ENCODE assay signal across 16 mouse cellular contexts in the genomic region with DNA sequence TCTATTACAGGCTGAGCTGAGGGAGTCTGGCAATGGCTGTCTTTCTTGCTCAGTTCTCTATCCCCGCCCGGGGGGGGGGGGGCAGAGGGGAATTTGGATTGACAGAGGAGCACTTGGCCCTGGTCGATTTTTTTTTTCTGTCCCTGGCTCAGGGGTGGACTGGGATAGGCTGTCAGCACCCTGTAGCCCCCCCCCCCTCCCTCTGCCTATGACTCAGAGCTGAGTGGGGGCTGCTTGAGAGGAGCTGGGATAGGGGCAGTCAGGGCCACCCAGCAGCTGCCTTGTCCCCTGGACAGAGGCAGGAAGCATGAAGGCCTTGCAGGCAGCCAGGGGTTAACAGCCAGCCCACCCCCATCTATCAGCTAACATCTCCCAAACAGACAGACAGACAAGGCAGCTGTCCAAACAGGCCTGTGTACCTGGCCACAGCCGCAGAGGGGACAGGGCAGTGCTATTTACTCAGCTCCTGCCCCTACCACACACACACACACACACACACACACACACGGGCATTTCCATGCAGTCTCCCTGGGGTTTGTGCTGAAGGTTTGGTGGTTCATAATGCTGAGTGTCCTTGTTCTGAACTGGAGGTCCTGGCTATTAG. TPM values are rescaled to one million over a fixed set of nuclear protein-coding genes. Genes with fewer than 3 reads are reported as not detected.
DNase-seq lines count a peak whose midpoint lies in the region; ATAC-seq and TF ChIP-seq lines count a peak whose summit lies in the region.
"Had no signal": no experiment of that assay in that cellular context is flagged by ENCODE, and none has a peak within 500 bp of the region (broad histone marks: within the 10 kb centered on the region; RNA-seq: fewer than 3 reads in every experiment).

No protein-coding gene starts in this region.

- no peak overlapping the region for H3K27ac ChIP-seq in heart, embryonic 11.5 days (ENCODE audit: low read depth, low read length)
- H3K27ac ChIP-seq in liver, embryonic 14.5 days, result no peak overlapping the region
- no peak overlapping the region for H3K27ac ChIP-seq in stomach, postnatal 0 days (replicated peaks)

- peaks cover 18% of the 10 kb centered on the region; the same call in 1 of the 2 replicates for H3K4me1 ChIP-seq in heart, embryonic 11.5 days (ENCODE audit: control insufficient read depth, insufficient read depth, low read length)
- H3K4me1 ChIP-seq in liver, embryonic 14.5 days (replicated peaks; ENCODE audit: control insufficient read depth in 2 of 2, insufficient read depth in 2 of 2, low read length in 1 of 2), result no peaks in the 10 kb centered on the region; a peak in 1 of 4 replicates
- H3K4me1 ChIP-seq in stomach, postnatal 0 days (replicated peaks; ENCODE audit: control insufficient read depth, insufficient read depth), result 0 out of 2 replicates have a peak, but pooled peaks cover 2% of the 10 kb centered on the region

- H3K9me3 ChIP-seq in heart, embryonic 11.5 days (replicated peaks; ENCODE audit: control insufficient read depth, low read length), result no peaks in the 10 kb centered on the region
- H3K9me3 ChIP-seq in liver, embryonic 14.5 days (ENCODE audit: control insufficient read depth, low read length), result no peaks in the 10 kb centered on the region
- no peaks in the 10 kb centered on the region for H3K9me3 ChIP-seq in stomach, postnatal 0 days (ENCODE audit: control insufficient read depth, low read length)

- peaks cover 90% of the 10 kb centered on the region for H3K27me3 ChIP-seq in heart, embryonic 11.5 days (ENCODE audit: control insufficient read depth, insufficient read depth, low read length)
- H3K27me3 ChIP-seq in liver, embryonic 14.5 days (ENCODE audit: control insufficient read depth, insufficient read depth, low read length), result peaks cover 33% of the 10 kb centered on the region
- H3K27me3 ChIP-seq in stomach, postnatal 0 days (ENCODE audit: control insufficient read depth, insufficient read depth, low read length), result peaks cover 3% of the 10 kb centered on the region; the same call in 1 of the 2 replicates

- H3K9ac ChIP-seq in heart, embryonic 11.5 days (ENCODE audit: low read depth, low read length), result no peak overlapping the region
- no peak overlapping the region for H3K9ac ChIP-seq in liver, embryonic 14.5 days (replicated peaks)
- no peak overlapping the region for H3K9ac ChIP-seq in stomach, postnatal 0 days (ENCODE audit: low read length)

- no peaks in the 10 kb centered on the region for H3K36me3 ChIP-seq in heart, embryonic 11.5 days (ENCODE audit: control insufficient read depth, insufficient read depth, low read length)
- H3K36me3 ChIP-seq in liver, embryonic 14.5 days (replicated peaks; ENCODE audit: control insufficient read depth, insufficient read depth, low read depth), result no peaks in the 10 kb centered on the region
- no peaks in the 10 kb centered on the region for H3K36me3 ChIP-seq in stomach, postnatal 0 days (ENCODE audit: control insufficient read depth, insufficient read depth, low read length)

- TF ChIP-seq EP300 in liver, embryonic 14.5 days (IDR thresholded peaks at IDR 0.05; ENCODE audit: low read depth), result no peak
- no peak for TF ChIP-seq EP300 in stomach, postnatal 0 days (optimal IDR thresholded peaks at IDR 0.05)

- no peak for DNase-seq in heart, adult 8-10 months (ENCODE audit: low spot score)
- peak; percentile 68 for DNase-seq in urinary bladder, adult 18-20 months (ENCODE audit: low spot score in 2 of 2)
- DNase-seq in urinary bladder, postnatal 10 days (ENCODE audit: low spot score), result no peak
- DNase-seq in liver, embryonic 14.5 days (ENCODE audit: low read depth in 3 of 3, low spot score in 3 of 3), result peak; percentile 3 to 22 (median 15)
- peak; percentile 66 for DNase-seq in stomach, postnatal 0 days (ENCODE audit: low spot score)
- DNase-seq in gastrocnemius, postnatal 10 days, result no peak
- DNase-seq: adrenal gland, postnatal 14 days; B cell, adult 2 months; cerebellum, adult 2 months; kidney, adult 9 months; thymus, postnatal 14 days had no signal

- H3K4me3 ChIP-seq in heart, embryonic 11.5 days (ENCODE audit: low read depth, low read length), result no peak overlapping the region
- no peak overlapping the region for H3K4me3 ChIP-seq in liver, embryonic 14.5 days (ENCODE audit: insufficient read depth in 1 of 2, low read depth in 2 of 2, low read length in 2 of 2)
- no peak overlapping the region for H3K4me3 ChIP-seq in stomach, postnatal 0 days (ENCODE audit: low read depth, low read length)

- no peak for TF ChIP-seq CTCF in liver, embryonic 14.5 days (IDR thresholded peaks at IDR 0.05; ENCODE audit: low read depth)
- no peak for TF ChIP-seq CTCF in stomach, postnatal 0 days (IDR thresholded peaks at IDR 0.05; ENCODE audit: low read depth)

- H3K4me2 ChIP-seq in heart, embryonic 11.5 days, result no peak overlapping the region
- no peak overlapping the region for H3K4me2 ChIP-seq in liver, embryonic 14.5 days (ENCODE audit: low read depth)
- H3K4me2 ChIP-seq in stomach, postnatal 0 days (replicated peaks; ENCODE audit: low read depth), result no peak overlapping the region

- WGBS in heart, embryonic 11.5 days (ENCODE audit: insufficient replicate concordance), result 6% methylated on average over 5 of the region's 5 CpGs
- 15% methylated on average over 5 of the region's 5 CpGs for WGBS in liver, embryonic 14.5 days (ENCODE audit: insufficient replicate concordance)
- WGBS in stomach, postnatal 0 days, result 12% methylated on average over 5 of the region's 5 CpGs

- 0 out of 2 replicates have a peak, but pooled peaks have one; percentile 19 for ATAC-seq in heart, embryonic 11.5 days (replicated peaks; ENCODE audit: insufficient number of reproducible peaks, low FRiP score, low TSS enrichment)
- ATAC-seq in liver, embryonic 14.5 days (ENCODE audit: insufficient read depth), result peak; percentile 67
- peak; percentile 43 for ATAC-seq in stomach, postnatal 0 days (ENCODE audit: low FRiP score, low TSS enrichment)
- ATAC-seq in activated CD4-positive, CD25-positive, alpha-beta regulatory T cell, adult 4 months, result no peak

RNA-seq across cellular contexts. Expression of gene Lmx1b, which starts 57.8 kb away (rescaled TPM):
- polyA plus RNA-seq in heart, embryonic 11.5 days (2014; fragmentation: Nextera tagmentation; extraction: Ambion mirVana), result 0.03 TPM in 1 of 2 replicates, not detected in the other
- total RNA-seq in heart, adult 8-10 months (2022), result under 1 TPM; 0.09 to 0.41 (median 0.10) TPM
- polyA plus RNA-seq in liver, embryonic 14.5 days (2012; rRNA removed), result 0.01 and 0.06 TPM in 2 replicates
- not detected in 2 replicates for polyA plus RNA-seq in liver, embryonic 14.5 days (2014; fragmentation: Nextera tagmentation; extraction: Ambion mirVana)
- 0.07 TPM in 1 of 2 replicates, not detected in the other for polyA plus RNA-seq in stomach, postnatal 0 days (2015; fragmentation: Nextera tagmentation; extraction: Ambion mirVana)
- not detected for polyA plus RNA-seq in activated CD4-positive, CD25-positive, alpha-beta regulatory T cell, adult 4 months (2017; shearing (Covaris generic))
- total RNA-seq in gastrocnemius, postnatal 10 days (2021), result under 1 TPM; 0.35 to 0.45 TPM
- total RNA-seq: adrenal gland, postnatal 14 days; megakaryocyte progenitor cell, adult 5-6 weeks had no signal
- polyA plus RNA-seq: heart, postnatal 0 days; spleen, adult 2 months had no signal

Comparison
In these comparisons a context has a peak if more than half of its experiments do, and no peak if none do; other contexts are left out.
1. DNase-seq: peak in urinary bladder, adult 18-20 months (2 of 2), liver, embryonic 14.5 days (3 of 3) and stomach, postnatal 0 days (single experiment); none in heart, adult 8-10 months (single experiment), urinary bladder, postnatal 10 days (single experiment) and gastrocnemius, postnatal 10 days (single experiment).